Mouse (Mus musculus): ENCODE results near the gene Aff1. TPM values are rescaled to one million over a fixed set of nuclear protein-coding genes. Genes with fewer than 3 reads are reported as not detected.

Aff1 gene
- polyA plus RNA-seq, 1 experiment from 2014 or later, result 2.5 TPM

DNA sequence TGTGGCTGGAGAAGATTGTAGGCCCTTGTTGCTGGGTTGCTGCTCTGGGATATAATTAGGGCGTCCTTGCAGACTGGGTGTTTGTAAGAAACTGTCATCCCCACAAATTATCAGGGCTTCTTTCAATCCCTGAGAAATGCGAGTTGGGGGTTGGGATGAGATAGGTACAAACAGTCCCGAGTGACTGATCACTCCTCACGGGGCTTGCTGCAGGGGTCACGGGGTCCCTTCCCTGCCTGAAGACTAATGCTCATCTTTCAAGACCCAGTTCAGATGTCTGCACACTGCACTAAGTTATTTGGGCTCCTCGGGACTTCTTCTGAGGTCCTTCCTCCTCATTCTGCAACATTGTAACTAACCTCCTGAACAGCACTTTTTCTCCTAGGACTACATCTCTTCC, 79.2 kb downstream of the Aff1 start:
- Histone ChIP-seq H3K9me3 (no peaks in the 10 kb centered on the region), H3K4me1 (replicated peaks) (peaks cover 28% of the 10 kb centered on the region), H3K4me2 (no peak overlapping the region), H3K27me3 (no peaks in the 10 kb centered on the region), H3K9ac (no peak overlapping the region), H3K36me3 (no peaks in the 10 kb centered on the region), H3K4me3 (no peak overlapping the region), H3K27ac (replicated peaks) (no peak overlapping the region; the same call in 1 of the 2 replicates)
- 23% methylated on average over 6 of the region's 6 CpGs for WGBS
- no peak for ATAC-seq (ENCODE audit: low FRiP score, low read depth)

DNA sequence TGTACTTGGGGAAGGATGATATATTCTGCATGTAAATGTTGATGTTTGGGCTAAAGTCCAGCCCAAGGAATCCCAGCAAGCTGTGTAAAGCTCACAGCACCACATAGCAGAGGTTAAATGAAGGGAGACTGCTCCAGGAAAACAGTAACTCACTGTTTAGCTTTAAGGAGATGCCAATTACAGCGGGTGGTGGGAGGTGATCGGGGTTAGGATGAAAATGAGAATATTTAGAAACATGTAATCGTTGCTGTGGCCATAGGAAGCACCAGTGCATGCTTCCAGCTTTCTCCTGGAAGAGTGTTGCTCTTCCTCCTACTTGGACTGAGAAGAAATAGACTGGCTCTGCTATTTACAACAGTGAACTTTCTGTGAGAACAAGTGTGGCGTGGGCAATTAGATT, 80.1 kb downstream of the Aff1 start:
- no peaks in the 10 kb centered on the region for H3K36me3 ChIP-seq
- WGBS, result 8% methylated on average over 4 of the region's 4 CpGs
- 0 out of 2 replicates have a peak overlapping the region, but pooled peaks have one; percentile 18 for H3K4me2 ChIP-seq
- no peaks in the 10 kb centered on the region for H3K27me3 ChIP-seq
- no peak overlapping the region for H3K4me3 ChIP-seq
- H3K9me3 ChIP-seq, result no peaks in the 10 kb centered on the region
- H3K27ac ChIP-seq (replicated peaks), result peak overlapping the region; percentile 61
- H3K4me1 ChIP-seq (replicated peaks), result peaks cover 28% of the 10 kb centered on the region
- ATAC-seq (ENCODE audit: low FRiP score, low read depth), result 0 out of 2 replicates have a peak, but pooled peaks have one; percentile 36
- no peak overlapping the region for H3K9ac ChIP-seq

DNA sequence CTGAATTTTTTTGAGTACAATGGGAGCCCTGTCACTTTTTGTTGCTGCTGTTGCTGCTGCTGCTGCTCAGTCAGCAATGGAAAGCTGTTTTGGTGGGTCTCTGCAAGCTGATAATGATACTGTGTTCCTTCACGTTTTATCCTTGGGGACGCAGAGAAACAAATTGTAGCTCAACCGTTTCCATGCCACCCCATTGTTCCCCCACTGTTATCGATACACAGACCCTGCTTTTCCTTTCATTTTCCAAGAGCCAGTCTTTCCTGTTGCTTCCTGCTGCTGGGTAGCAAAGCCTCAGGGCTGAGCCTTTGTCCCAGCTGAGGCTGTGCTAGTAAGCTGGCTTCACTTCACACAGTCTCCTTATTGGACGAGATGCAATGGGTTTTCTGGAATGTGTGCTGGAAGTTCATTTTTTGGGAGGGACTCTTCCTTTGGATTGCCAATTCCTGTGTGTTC, 81.0 kb downstream of the Aff1 start:
- no peak overlapping the region for H3K9ac ChIP-seq

DNA sequence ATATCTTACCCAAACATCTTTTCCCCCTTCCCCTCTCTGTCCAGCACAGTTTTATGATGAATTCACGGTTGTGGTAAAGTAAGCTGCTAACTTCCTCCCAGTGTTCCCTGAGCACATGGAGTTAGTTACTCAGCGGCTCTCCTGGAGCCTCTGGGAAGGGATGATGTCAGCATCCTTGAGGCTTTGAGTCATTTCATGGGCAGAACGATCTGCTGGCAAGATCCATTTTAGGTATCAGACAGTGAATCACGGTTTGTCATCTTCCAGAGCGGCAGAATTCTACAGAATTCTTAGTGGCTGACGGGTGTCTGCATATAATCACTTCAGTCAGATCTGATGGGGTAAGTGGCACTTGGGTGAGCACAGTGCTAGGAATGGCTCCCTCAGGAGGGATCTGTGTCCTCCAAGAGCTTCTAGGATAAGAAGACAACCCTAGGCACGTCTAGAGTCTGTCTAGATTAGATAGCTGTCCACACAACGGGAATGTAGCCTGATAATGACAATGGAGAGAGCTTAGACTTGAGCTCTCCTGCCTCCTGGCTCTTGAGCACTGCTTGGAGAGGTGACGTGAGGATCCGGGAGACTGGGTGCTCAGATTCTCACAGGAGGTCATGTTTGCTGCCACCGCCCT, 82.6 kb downstream of the Aff1 start:
- no peak overlapping the region for H3K9ac ChIP-seq
- no peak overlapping the region for H3K4me2 ChIP-seq
- H3K27me3 ChIP-seq, result no peaks in the 10 kb centered on the region
- WGBS, result 76% methylated on average over 11 of the region's 11 CpGs
- ATAC-seq (ENCODE audit: low FRiP score, low read depth), result no peak
- H3K4me3 ChIP-seq, result no peak overlapping the region
- peaks cover 54% of the 10 kb centered on the region for H3K4me1 ChIP-seq (replicated peaks)
- H3K27ac ChIP-seq (replicated peaks), result no peak overlapping the region
- no peaks in the 10 kb centered on the region for H3K9me3 ChIP-seq
- no peaks in the 10 kb centered on the region for H3K36me3 ChIP-seq

More for the DNA sequence above, 81.0 kb downstream of the Aff1 start:
- Histone ChIP-seq H3K4me2 (peak overlapping the region; percentile 18), H3K27ac (replicated peaks) (peak overlapping the region; percentile 61), H3K4me1 (replicated peaks) (peaks cover 37% of the 10 kb centered on the region), H3K36me3 (no peaks in the 10 kb centered on the region), H3K4me3 (no peak overlapping the region), H3K27me3 (no peaks in the 10 kb centered on the region), H3K9me3 (no peaks in the 10 kb centered on the region)
- ATAC-seq (ENCODE audit: low FRiP score, low read depth), result peak; percentile 70
- 2% methylated on average over 5 of the region's 5 CpGs for WGBS

DNA sequence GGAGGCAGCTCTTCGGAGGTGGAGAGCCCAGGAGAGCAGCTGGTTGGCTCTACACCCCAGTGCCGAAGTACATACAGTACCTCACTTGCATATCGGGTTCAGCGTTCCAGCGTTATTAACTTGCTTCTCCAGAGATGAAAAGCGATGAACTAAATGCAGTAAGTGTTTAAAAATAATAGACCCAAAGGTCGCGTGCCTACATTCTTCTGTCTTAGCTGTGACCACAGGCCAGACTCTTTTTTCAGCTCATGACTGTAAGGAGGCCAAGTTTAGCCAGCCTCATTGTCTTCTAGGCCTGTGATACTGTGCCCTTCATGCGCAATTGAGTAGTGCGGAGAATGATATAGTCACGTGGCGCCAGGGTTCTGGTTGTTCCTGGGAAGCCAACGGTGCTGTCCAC, 83.3 kb downstream of the Aff1 start:
- H3K9me3 ChIP-seq, result no peaks in the 10 kb centered on the region
- H3K9ac ChIP-seq, result no peak overlapping the region
- H3K27ac ChIP-seq (replicated peaks), result no peak overlapping the region
- 73% methylated on average over 13 of the region's 13 CpGs for WGBS
- ATAC-seq (ENCODE audit: low FRiP score, low read depth), result no peak
- H3K27me3 ChIP-seq, result no peaks in the 10 kb centered on the region
- H3K4me2 ChIP-seq, result no peak overlapping the region
- peaks cover 58% of the 10 kb centered on the region for H3K4me1 ChIP-seq (replicated peaks)
- no peaks in the 10 kb centered on the region for H3K36me3 ChIP-seq
- H3K4me3 ChIP-seq, result no peak overlapping the region

DNA sequence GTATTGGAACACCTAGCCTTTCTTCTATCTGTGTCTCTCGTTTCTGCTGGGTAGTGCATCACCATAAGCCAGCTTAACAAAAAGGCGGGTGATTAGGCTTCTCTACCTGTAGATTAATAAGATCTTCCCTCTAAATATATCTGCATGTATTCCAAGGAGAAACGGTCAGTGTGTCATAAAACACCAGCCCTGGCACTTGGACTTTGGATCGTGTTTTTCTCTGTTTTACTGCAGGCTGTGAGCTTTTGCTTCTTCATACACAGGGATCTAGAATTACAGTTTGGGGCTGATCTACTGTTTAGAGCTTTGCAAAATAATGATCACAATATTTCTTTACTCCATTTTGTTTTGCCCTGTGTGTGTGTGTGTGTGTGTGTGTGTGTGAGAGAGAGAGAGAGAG, 84.7 kb downstream of the Aff1 start:
- Histone ChIP-seq H3K27ac (replicated peaks) (no peak overlapping the region), H3K9ac (no peak overlapping the region), H3K27me3 (no peaks in the 10 kb centered on the region), H3K4me1 (replicated peaks) (peaks cover 57% of the 10 kb centered on the region), H3K4me2 (no peak overlapping the region), H3K9me3 (no peaks in the 10 kb centered on the region), H3K4me3 (no peak overlapping the region), H3K36me3 (no peaks in the 10 kb centered on the region)
- no peak for ATAC-seq (ENCODE audit: low FRiP score, low read depth)
- WGBS, result 72% methylated on average over 4 of the region's 4 CpGs

DNA sequence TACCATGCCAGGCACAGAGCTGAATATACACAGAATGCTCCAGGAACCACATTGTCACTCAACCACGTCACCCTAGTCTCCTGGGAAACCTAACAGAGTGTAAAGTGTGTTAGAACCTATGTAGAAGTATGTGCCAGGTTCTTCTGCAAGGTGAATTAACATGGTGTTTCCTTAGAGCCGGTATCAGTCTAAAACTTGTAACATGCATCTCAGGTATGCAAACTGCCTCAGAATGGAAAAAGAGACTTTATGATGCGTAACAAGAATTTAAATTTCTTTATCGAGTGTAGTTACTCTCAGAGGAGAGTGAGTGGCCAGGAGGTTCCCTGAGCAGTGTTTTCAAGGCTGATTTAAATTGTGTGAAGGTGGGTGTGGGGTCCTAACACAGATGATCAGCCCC, 85.3 kb downstream of the Aff1 start:
- 42% methylated on average over 4 of the region's 4 CpGs for WGBS
- Histone ChIP-seq H3K9ac (no peak overlapping the region), H3K36me3 (no peaks in the 10 kb centered on the region), H3K9me3 (no peaks in the 10 kb centered on the region), H3K4me3 (no peak overlapping the region), H3K27me3 (no peaks in the 10 kb centered on the region), H3K27ac (replicated peaks) (peak overlapping the region; percentile 35; the same call in 1 of the 2 replicates), H3K4me1 (replicated peaks) (peaks cover 51% of the 10 kb centered on the region), H3K4me2 (peak overlapping the region; percentile 60; the same call in 1 of the 2 replicates)
- ATAC-seq (ENCODE audit: low FRiP score, low read depth), result no peak

DNA sequence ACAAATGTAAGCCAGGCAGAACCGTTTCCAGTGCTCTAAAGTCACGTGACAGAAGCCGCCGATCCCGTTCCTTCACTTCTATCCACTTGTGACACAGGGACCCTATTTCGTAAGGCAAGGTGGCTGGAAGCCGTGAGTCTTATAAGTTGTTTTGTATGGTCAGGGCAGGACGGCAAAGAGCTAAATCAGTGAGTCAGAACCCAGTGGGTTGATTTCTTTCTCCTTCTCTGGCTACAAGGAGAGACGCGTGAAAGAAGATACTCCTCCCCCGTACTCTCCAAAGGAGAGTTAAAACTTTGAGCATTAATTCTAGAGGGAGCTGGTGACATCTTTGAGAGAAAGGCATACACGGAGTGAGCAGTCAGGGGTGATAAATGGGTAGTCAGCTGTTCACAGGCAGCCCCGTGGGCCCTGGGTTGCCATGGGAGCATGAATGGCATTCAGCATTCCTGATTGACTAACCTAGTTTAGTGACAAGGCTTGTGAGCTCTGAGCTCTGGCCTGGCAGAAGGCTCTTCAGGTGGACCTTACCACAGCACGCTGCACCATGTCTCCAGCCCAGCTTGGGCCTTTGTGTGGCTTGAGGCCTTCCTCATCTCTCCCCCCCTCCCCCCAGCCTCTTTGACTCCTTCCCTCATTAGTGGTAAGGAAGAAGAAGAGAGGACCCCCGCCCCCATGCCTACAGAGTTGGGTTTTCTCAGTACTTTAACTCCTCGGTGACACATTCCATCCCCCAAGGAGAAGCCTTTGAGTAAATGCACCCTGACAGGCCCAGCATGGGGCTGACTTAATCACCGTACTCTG, 86.3 kb downstream of the Aff1 start:
- peak overlapping the region; percentile 60 for H3K4me2 ChIP-seq
- peak overlapping the region; percentile 73 for H3K27ac ChIP-seq (replicated peaks)
- peak; percentile 84 for ATAC-seq (ENCODE audit: low FRiP score, low read depth)
- peak overlapping the region; percentile 30 for H3K4me3 ChIP-seq
- H3K27me3 ChIP-seq, result no peaks in the 10 kb centered on the region
- 2% methylated on average over 17 of the region's 17 CpGs for WGBS
- no peak overlapping the region; the same call in 1 of the 2 replicates for H3K9ac ChIP-seq
- peaks cover 41% of the 10 kb centered on the region for H3K4me1 ChIP-seq (replicated peaks)
- H3K36me3 ChIP-seq, result no peaks in the 10 kb centered on the region
- no peaks in the 10 kb centered on the region for H3K9me3 ChIP-seq

DNA sequence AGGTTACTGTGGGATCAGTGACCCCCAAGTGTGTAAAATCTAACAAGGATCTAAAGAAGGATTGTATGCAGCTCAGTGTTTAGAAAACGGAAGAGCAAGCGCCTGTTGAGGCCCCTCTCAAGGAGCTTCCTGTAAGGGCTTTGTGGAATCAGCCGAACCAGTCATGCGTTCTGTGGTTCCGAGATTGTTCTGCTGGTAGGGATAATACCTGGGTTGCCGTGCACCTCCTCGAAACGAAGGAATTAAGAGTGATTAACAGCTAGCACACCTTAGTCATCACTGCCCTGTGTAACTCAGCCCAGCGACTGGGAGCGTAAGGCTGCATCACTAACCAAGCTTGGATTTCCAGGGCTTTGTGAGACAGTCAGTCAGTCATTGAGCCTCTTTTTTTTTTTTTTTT, 87.7 kb downstream of the Aff1 start:
- 35% methylated on average over 10 of the region's 10 CpGs for WGBS

DNA sequence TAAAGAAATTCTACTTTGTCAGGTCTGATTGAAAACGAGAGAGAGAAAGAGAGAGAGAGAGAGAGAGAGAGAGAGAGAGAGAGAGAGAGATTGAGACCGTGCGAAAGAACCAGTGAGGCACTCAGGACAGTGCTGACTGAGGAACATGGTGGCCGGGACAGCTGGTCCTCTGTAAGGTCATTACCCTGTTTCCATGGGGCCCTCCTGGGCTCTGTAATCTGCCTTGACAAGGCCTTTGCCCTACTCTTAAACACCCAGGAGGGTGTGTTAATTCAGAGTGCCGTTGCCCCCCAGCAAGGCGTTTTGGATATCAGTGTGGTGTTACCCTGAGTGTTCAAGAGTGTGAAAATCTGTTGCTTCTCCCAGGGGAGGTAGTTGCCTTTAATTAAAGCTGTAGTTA, 88.1 kb downstream of the Aff1 start:
- Histone ChIP-seq H3K36me3 (no peaks in the 10 kb centered on the region), H3K4me2 (no peak overlapping the region), H3K4me1 (replicated peaks) (peaks cover 35% of the 10 kb centered on the region), H3K9me3 (no peaks in the 10 kb centered on the region), H3K9ac (no peak overlapping the region), H3K27ac (replicated peaks) (no peak overlapping the region), H3K4me3 (no peak overlapping the region), H3K27me3 (no peaks in the 10 kb centered on the region)
- 28% methylated on average over 6 of the region's 6 CpGs for WGBS
- no peak for ATAC-seq (ENCODE audit: low FRiP score, low read depth)

More for the DNA sequence above, 87.7 kb downstream of the Aff1 start:
- Histone ChIP-seq H3K4me1 (replicated peaks) (peaks cover 35% of the 10 kb centered on the region), H3K27ac (replicated peaks) (no peak overlapping the region), H3K36me3 (no peaks in the 10 kb centered on the region), H3K9ac (no peak overlapping the region), H3K9me3 (no peaks in the 10 kb centered on the region), H3K27me3 (no peaks in the 10 kb centered on the region), H3K4me2 (no peak overlapping the region), H3K4me3 (no peak overlapping the region)
- ATAC-seq (ENCODE audit: low FRiP score, low read depth), result no peak

DNA sequence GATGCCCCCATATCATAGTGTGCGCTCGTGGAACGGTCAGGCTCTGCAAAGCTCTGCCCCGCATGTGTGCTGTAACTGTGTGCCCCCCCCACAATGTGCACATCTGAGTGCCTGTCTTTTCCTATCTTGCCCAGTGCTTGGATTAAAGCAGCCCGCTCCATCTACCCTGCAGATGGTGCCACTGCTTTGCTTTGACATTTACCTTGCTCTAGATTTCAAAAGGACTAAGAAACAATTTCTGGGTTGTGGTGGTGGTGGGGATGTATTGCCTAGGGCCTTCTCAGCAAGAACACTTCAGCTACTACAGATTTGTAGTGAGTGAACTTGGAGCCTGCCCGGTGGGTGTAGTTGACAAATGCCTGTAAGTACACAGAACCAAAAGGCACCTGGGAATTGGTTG, 88.7 kb downstream of the Aff1 start:
- Histone ChIP-seq H3K9ac (no peak overlapping the region), H3K27ac (replicated peaks) (no peak overlapping the region), H3K4me3 (no peak overlapping the region), H3K27me3 (no peaks in the 10 kb centered on the region), H3K4me1 (replicated peaks) (peaks cover 35% of the 10 kb centered on the region), H3K4me2 (no peak overlapping the region), H3K9me3 (no peaks in the 10 kb centered on the region), H3K36me3 (no peaks in the 10 kb centered on the region)
- WGBS, result 77% methylated on average over 6 of the region's 6 CpGs
- ATAC-seq (ENCODE audit: low FRiP score, low read depth), result no peak

DNA sequence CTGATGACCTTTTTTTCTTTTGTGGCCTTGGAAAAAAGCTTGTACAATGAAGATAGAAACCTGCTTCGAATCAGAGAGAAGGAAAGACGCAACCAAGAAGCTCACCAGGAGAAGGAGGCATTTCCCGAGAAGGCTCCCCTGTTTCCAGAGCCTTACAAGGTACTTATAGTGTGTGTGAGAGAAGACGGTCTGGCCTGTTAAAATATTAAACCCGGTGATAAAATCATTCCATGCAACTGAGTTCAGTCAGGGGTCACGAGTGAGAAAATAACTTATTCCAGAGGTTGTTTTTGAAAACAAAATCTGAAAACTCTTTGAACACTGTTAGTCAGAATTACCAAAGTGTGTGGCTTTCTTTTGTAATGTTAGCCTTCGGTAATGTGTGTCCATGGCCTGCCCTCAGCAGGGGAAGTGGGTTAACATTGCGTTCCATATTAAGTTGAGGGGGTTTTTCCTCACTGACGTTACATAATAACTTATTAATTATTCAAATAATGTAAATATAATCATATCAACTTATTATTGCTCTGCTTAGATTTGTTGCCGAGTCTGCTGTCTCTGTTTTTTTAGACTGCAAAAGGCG, 91.0 kb downstream of the Aff1 start:
- Histone ChIP-seq H3K27me3 (no peaks in the 10 kb centered on the region), H3K9me3 (no peaks in the 10 kb centered on the region), H3K9ac (no peak overlapping the region), H3K36me3 (no peaks in the 10 kb centered on the region), H3K4me1 (replicated peaks) (peaks cover 25% of the 10 kb centered on the region), H3K4me2 (no peak overlapping the region), H3K27ac (replicated peaks) (no peak overlapping the region), H3K4me3 (no peak overlapping the region)
- WGBS, result 87% methylated on average over 11 of the region's 11 CpGs
- no peak for ATAC-seq (ENCODE audit: low FRiP score, low read depth)
